Mouse (Mus musculus): ENCODE measurements around the gene Myct1. TPM values are rescaled to one million over a fixed set of nuclear protein-coding genes. Genes with fewer than 3 reads are reported as not detected.

Myct1 gene
- polyA plus RNA-seq, 1 experiment from 2014 or later: 4.9 TPM

DNA sequence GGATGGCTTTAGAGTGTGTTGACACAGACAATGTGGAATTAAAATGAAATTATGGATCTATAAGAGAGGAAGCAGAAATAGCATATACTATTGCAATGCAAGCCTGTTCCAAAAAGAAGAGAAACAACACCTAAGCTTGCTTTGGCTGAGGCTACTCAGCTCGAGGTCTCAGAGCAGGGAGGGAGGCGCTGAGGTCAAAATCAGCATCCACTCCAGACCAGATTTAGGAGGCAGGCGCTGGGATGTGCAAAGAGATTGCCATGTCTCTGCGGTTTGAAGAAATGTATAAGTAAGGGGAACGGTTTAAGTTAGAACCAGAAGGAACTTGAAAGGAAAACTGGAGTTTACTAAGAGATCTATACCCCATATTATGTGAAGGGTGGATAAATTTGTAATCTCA lies 882 bp downstream of the Myct1 start:
- no peaks in the 10 kb centered on the region for H3K27me3 ChIP-seq (ENCODE audit: control insufficient read depth, insufficient read depth, low read length)
- no peak overlapping the region for H3K9ac ChIP-seq (replicated peaks; ENCODE audit: low read length)
- no peak overlapping the region for H3K27ac ChIP-seq (replicated peaks; ENCODE audit: low read depth, low read length)
- no peaks in the 10 kb centered on the region for H3K4me1 ChIP-seq (ENCODE audit: control insufficient read depth, insufficient read depth, low read length)
- DNase-seq (ENCODE audit: low spot score): no peak
- ATAC-seq (replicated peaks; ENCODE audit: insufficient number of reproducible peaks, low FRiP score, low TSS enrichment, low read depth): no peak
- no peaks in the 10 kb centered on the region for H3K9me3 ChIP-seq (replicated peaks; ENCODE audit: control insufficient read depth, low read length)
- no peaks in the 10 kb centered on the region for H3K36me3 ChIP-seq (replicated peaks; ENCODE audit: control insufficient read depth, insufficient read depth, low read depth, low read length)
- 61% methylated on average over 5 of the region's 5 CpGs for WGBS
- H3K4me3 ChIP-seq (ENCODE audit: low read depth, low read length): no peak overlapping the region
- H3K4me2 ChIP-seq (ENCODE audit: low read depth, low read length): no peak overlapping the region

- no peak for DNase-seq (ENCODE audit: low spot score)
- Histone ChIP-seq H3K36me3 (replicated peaks; ENCODE audit: control insufficient read depth, insufficient read depth, low read depth, low read length) (no peaks in the 10 kb centered on the region), H3K27me3 (ENCODE audit: control insufficient read depth, insufficient read depth, low read length) (no peaks in the 10 kb centered on the region), H3K9me3 (replicated peaks; ENCODE audit: control insufficient read depth, low read length) (no peaks in the 10 kb centered on the region), H3K27ac (replicated peaks; ENCODE audit: low read depth, low read length) (no peak overlapping the region), H3K4me2 (ENCODE audit: low read depth, low read length) (no peak overlapping the region), H3K4me3 (ENCODE audit: low read depth, low read length) (no peak overlapping the region), H3K4me1 (ENCODE audit: control insufficient read depth, insufficient read depth, low read length) (no peaks in the 10 kb centered on the region), H3K9ac (replicated peaks; ENCODE audit: low read length) (no peak overlapping the region)
- ATAC-seq (replicated peaks; ENCODE audit: insufficient number of reproducible peaks, low FRiP score, low TSS enrichment, low read depth): no peak
- WGBS: 74% methylated on average over 6 of the region's 6 CpGs
Observed at GRCm38 (mm10) chr10:5596559-5596958, 3.0 kb downstream of the Myct1 start.

GRCm38 (mm10) chr10:5600123-5600522 lies 6.5 kb downstream of the Myct1 start:
- Histone ChIP-seq H3K36me3 (replicated peaks; ENCODE audit: control insufficient read depth, insufficient read depth, low read depth, low read length) (no peaks in the 10 kb centered on the region), H3K4me2 (ENCODE audit: low read depth, low read length) (no peak overlapping the region), H3K27me3 (ENCODE audit: control insufficient read depth, insufficient read depth, low read length) (no peaks in the 10 kb centered on the region), H3K4me1 (ENCODE audit: control insufficient read depth, insufficient read depth, low read length) (no peaks in the 10 kb centered on the region), H3K4me3 (ENCODE audit: low read depth, low read length) (no peak overlapping the region), H3K27ac (replicated peaks; ENCODE audit: low read depth, low read length) (no peak overlapping the region), H3K9ac (replicated peaks; ENCODE audit: low read length) (no peak overlapping the region), H3K9me3 (replicated peaks; ENCODE audit: control insufficient read depth, low read length) (no peaks in the 10 kb centered on the region)
- 21% methylated on average over 7 of the region's 7 CpGs for WGBS
- DNase-seq (ENCODE audit: low spot score) (peak; percentile 85), ATAC-seq (replicated peaks; ENCODE audit: insufficient number of reproducible peaks, low FRiP score, low TSS enrichment, low read depth) (no peak)

GRCm38 (mm10) chr10:5603512-5603911 lies 9.9 kb downstream of the Myct1 start:
- no peak overlapping the region for H3K9ac ChIP-seq (replicated peaks; ENCODE audit: low read length)
- DNase-seq (ENCODE audit: low spot score) (no peak), ATAC-seq (replicated peaks; ENCODE audit: insufficient number of reproducible peaks, low FRiP score, low TSS enrichment, low read depth) (no peak)
- WGBS: 88% methylated on average over 10 of the region's 10 CpGs
- no peak overlapping the region for H3K27ac ChIP-seq (replicated peaks; ENCODE audit: low read depth, low read length)
- H3K4me2 ChIP-seq (ENCODE audit: low read depth, low read length): no peak overlapping the region
- no peaks in the 10 kb centered on the region for H3K36me3 ChIP-seq (replicated peaks; ENCODE audit: control insufficient read depth, insufficient read depth, low read depth, low read length)
- H3K27me3 ChIP-seq (ENCODE audit: control insufficient read depth, insufficient read depth, low read length): no peaks in the 10 kb centered on the region
- no peak overlapping the region for H3K4me3 ChIP-seq (ENCODE audit: low read depth, low read length)
- no peaks in the 10 kb centered on the region for H3K9me3 ChIP-seq (replicated peaks; ENCODE audit: control insufficient read depth, low read length)
- no peaks in the 10 kb centered on the region for H3K4me1 ChIP-seq (ENCODE audit: control insufficient read depth, insufficient read depth, low read length)

- Histone ChIP-seq H3K4me1 (ENCODE audit: control insufficient read depth, insufficient read depth, low read length) (no peaks in the 10 kb centered on the region), H3K27ac (replicated peaks; ENCODE audit: low read depth, low read length) (no peak overlapping the region), H3K36me3 (replicated peaks; ENCODE audit: control insufficient read depth, insufficient read depth, low read depth, low read length) (no peaks in the 10 kb centered on the region), H3K9ac (replicated peaks; ENCODE audit: low read length) (no peak overlapping the region), H3K4me3 (ENCODE audit: low read depth, low read length) (no peak overlapping the region), H3K27me3 (ENCODE audit: control insufficient read depth, insufficient read depth, low read length) (no peaks in the 10 kb centered on the region), H3K9me3 (replicated peaks; ENCODE audit: control insufficient read depth, low read length) (no peaks in the 10 kb centered on the region), H3K4me2 (ENCODE audit: low read depth, low read length) (no peak overlapping the region)
- no peak for ATAC-seq (replicated peaks; ENCODE audit: insufficient number of reproducible peaks, low FRiP score, low TSS enrichment, low read depth)
- 91% methylated on average over 13 of the region's 13 CpGs for WGBS
- DNase-seq (ENCODE audit: low spot score): no peak
Observed at GRCm38 (mm10) chr10:5604371-5604770, 10.8 kb downstream of the Myct1 start.

DNA sequence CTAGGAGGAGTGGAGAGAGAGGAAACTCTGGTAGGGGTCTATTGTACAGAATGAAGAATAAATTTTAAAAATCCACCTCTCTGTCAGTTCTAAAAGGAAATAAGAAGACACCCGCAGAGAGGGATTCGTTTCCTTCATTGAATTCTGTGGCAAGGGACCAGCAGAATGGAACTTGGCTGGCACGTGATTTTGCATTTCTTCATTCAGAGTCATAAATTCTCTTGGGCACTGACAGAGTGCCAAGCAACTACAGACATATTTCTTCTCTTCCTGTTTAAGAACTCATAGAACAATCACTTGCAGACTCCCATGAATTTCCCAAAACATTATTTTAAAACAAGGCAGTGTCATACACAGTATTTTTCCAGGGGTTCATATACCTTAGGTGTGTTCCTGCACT lies 15.3 kb downstream of the Myct1 start:
- H3K4me3 ChIP-seq (ENCODE audit: low read depth, low read length): no peak overlapping the region
- no peak overlapping the region for H3K27ac ChIP-seq (replicated peaks; ENCODE audit: low read depth, low read length)
- no peak overlapping the region for H3K4me2 ChIP-seq (ENCODE audit: low read depth, low read length)
- H3K27me3 ChIP-seq (ENCODE audit: control insufficient read depth, insufficient read depth, low read length): no peaks in the 10 kb centered on the region
- no peak overlapping the region for H3K9ac ChIP-seq (replicated peaks; ENCODE audit: low read length)
- no peaks in the 10 kb centered on the region for H3K9me3 ChIP-seq (replicated peaks; ENCODE audit: control insufficient read depth, low read length)
- 86% methylated on average over 3 of the region's 3 CpGs for WGBS
- H3K36me3 ChIP-seq (replicated peaks; ENCODE audit: control insufficient read depth, insufficient read depth, low read depth, low read length): no peaks in the 10 kb centered on the region
- ATAC-seq (replicated peaks; ENCODE audit: insufficient number of reproducible peaks, low FRiP score, low TSS enrichment, low read depth) (no peak), DNase-seq (ENCODE audit: low spot score) (no peak)
- H3K4me1 ChIP-seq (ENCODE audit: control insufficient read depth, insufficient read depth, low read length): no peaks in the 10 kb centered on the region

DNA sequence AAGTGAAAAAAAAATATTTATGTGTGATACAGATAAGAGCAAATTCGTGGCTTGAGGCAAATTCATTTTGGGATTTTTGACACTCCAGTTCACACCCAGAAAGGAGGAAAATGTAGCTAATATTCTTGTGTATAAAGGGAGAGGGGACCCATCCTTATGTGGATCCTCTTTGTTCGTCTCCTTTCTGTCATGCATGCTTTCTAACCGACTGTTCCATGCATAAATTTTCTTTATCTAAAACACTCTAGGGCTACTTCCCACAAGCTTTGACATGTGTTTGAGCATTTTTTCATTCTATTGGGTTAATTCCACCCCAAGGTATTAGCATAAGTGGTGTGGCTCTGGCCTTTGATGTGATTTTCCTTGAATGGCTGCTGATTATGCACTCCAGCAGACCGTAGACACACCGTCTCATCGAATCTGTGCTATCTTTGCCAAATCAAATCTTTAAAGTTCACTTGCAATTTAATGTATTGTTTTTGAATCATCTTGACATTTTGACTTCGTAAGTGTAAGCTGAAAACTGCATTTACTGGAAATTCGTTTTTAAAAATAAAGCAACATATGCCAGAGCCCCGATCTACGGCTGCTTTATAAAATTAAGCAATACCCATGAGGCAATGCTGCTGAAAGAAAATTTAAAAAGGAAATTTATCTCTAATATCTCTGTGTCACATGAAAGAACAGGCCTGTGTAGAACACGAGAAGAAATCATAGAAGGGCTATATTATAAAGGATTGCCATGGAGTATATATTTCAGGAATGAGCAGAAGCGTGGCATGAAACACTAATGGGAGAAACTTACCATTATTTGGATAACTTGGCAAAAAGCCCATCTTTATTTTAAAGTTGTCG lies 21.8 kb downstream of the Myct1 start:
- no peak for ATAC-seq (replicated peaks; ENCODE audit: insufficient number of reproducible peaks, low FRiP score, low TSS enrichment, low read depth)
- H3K27ac ChIP-seq (replicated peaks; ENCODE audit: low read depth, low read length): no peak overlapping the region
- H3K27me3 ChIP-seq (ENCODE audit: control insufficient read depth, insufficient read depth, low read length): no peaks in the 10 kb centered on the region
- no peaks in the 10 kb centered on the region for H3K36me3 ChIP-seq (replicated peaks; ENCODE audit: control insufficient read depth, insufficient read depth, low read depth, low read length)
- H3K9me3 ChIP-seq (replicated peaks; ENCODE audit: control insufficient read depth, low read length): no peaks in the 10 kb centered on the region
- no peak overlapping the region for H3K4me3 ChIP-seq (ENCODE audit: low read depth, low read length)
- no peak overlapping the region for H3K9ac ChIP-seq (replicated peaks; ENCODE audit: low read length)
- DNase-seq (ENCODE audit: low spot score): no peak
- H3K4me2 ChIP-seq (ENCODE audit: low read depth, low read length): no peak overlapping the region
- 83% methylated on average over 13 of the region's 13 CpGs for WGBS
- H3K4me1 ChIP-seq (ENCODE audit: control insufficient read depth, insufficient read depth, low read length): no peaks in the 10 kb centered on the region

GRCm38 (mm10) chr10:5626268-5626667 lies 32.7 kb downstream of the Myct1 start:
- ATAC-seq (replicated peaks; ENCODE audit: insufficient number of reproducible peaks, low FRiP score, low TSS enrichment, low read depth) (no peak), DNase-seq (ENCODE audit: low spot score) (no peak)
- Histone ChIP-seq H3K9ac (replicated peaks; ENCODE audit: low read length) (no peak overlapping the region), H3K9me3 (replicated peaks; ENCODE audit: control insufficient read depth, low read length) (no peaks in the 10 kb centered on the region), H3K27ac (replicated peaks; ENCODE audit: low read depth, low read length) (no peak overlapping the region), H3K27me3 (ENCODE audit: control insufficient read depth, insufficient read depth, low read length) (no peaks in the 10 kb centered on the region), H3K4me2 (ENCODE audit: low read depth, low read length) (no peak overlapping the region), H3K4me3 (ENCODE audit: low read depth, low read length) (no peak overlapping the region), H3K36me3 (replicated peaks; ENCODE audit: control insufficient read depth, insufficient read depth, low read depth, low read length) (no peaks in the 10 kb centered on the region), H3K4me1 (ENCODE audit: control insufficient read depth, insufficient read depth, low read length) (no peaks in the 10 kb centered on the region)
- 74% methylated on average over 5 of the region's 5 CpGs for WGBS
